Mouse (Mus musculus): Measurements from ENCODE around the gene Olfm1. TPM values are rescaled to one million over a fixed set of nuclear protein-coding genes. Genes with fewer than 3 reads are reported as not detected.

The Olfm1 gene
- polyA plus RNA-seq, 1 experiment: 57.5 TPM

DNA sequence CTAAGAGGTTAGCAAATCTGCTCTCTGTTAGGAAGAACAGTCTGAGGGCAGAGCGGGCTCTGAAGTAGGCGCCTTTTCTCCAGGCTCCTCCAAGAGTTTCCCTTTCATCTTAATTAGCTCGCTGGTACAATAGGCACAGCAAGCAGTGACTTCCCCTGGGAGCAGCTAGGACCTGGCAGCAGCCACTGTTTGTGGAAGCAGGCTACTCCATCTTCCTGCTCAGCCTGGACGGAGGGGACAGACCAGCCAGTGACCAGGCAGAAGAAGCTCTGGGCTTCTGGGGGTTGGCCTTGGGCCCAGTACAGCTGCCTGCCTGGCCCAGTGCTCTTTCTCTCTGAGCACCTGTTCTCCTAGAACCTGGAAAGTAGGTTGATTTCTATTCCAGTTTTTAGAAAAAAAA is 77.8 kb downstream of the Olfm1 start:
- Histone ChIP-seq H3K4me3 (no peak overlapping the region), H3ac (ENCODE audit: control insufficient read depth, insufficient read length) (no peak overlapping the region), H3K79me2 (ENCODE audit: control insufficient read depth, insufficient read depth) (no peaks in the 10 kb centered on the region), H3K27me3 (ENCODE audit: control insufficient read depth, insufficient read depth, insufficient read length) (no peaks in the 10 kb centered on the region), H3K4me2 (ENCODE audit: low read depth) (no peak overlapping the region), H3K36me3 (ENCODE audit: control insufficient read depth, insufficient read depth) (no peaks in the 10 kb centered on the region)
- TF ChIP-seq USF1 (IDR thresholded peaks at IDR 0.05; ENCODE audit: low read depth) (no peak), POLR2A (IDR thresholded peaks at IDR 0.05; ENCODE audit: insufficient read length, low read depth) (no peak), MAX (IDR thresholded peaks at IDR 0.05; ENCODE audit: low read depth) (no peak), POLR2AphosphoS2 (IDR thresholded peaks at IDR 0.05; ENCODE audit: insufficient read length, low read depth) (no peak), CEBPB (IDR thresholded peaks at IDR 0.05; ENCODE audit: insufficient read depth, poor library complexity, severe bottlenecking) (no peak), MYOD1 (IDR thresholded peaks at IDR 0.05; ENCODE audit: control insufficient read depth in 1 of 3, insufficient read length in 2 of 3, low read depth in 2 of 3) (no peak), TCF3 (IDR thresholded peaks at IDR 0.05; ENCODE audit: insufficient read length, low read depth) (no peak), E2F4 (IDR thresholded peaks at IDR 0.05; ENCODE audit: insufficient read depth) (no peak)

- Histone ChIP-seq H3K4me2 (ENCODE audit: low read depth) (no peak overlapping the region), H3ac (ENCODE audit: control insufficient read depth, insufficient read length) (no peak overlapping the region), H3K4me3 (no peak overlapping the region), H3K36me3 (ENCODE audit: control insufficient read depth, insufficient read depth) (no peaks in the 10 kb centered on the region), H3K27me3 (ENCODE audit: control insufficient read depth, insufficient read depth, insufficient read length) (no peaks in the 10 kb centered on the region), H3K79me2 (ENCODE audit: control insufficient read depth, insufficient read depth) (no peaks in the 10 kb centered on the region)
- TF ChIP-seq TCF3 (IDR thresholded peaks at IDR 0.05; ENCODE audit: insufficient read length, low read depth) (no peak), SRF (IDR thresholded peaks at IDR 0.05; ENCODE audit: control insufficient read depth, insufficient read length, low read depth) (no peak), CEBPB (IDR thresholded peaks at IDR 0.05; ENCODE audit: insufficient read depth, poor library complexity, severe bottlenecking) (no peak), E2F4 (IDR thresholded peaks at IDR 0.05; ENCODE audit: insufficient read depth) (no peak), MYOD1 (IDR thresholded peaks at IDR 0.05; ENCODE audit: control insufficient read depth in 1 of 3, insufficient read length in 2 of 3, low read depth in 2 of 3) (no peak), POLR2AphosphoS2 (IDR thresholded peaks at IDR 0.05; ENCODE audit: insufficient read length, low read depth) (no peak), MYOG (IDR thresholded peaks at IDR 0.05; ENCODE audit: control insufficient read depth in 1 of 3, insufficient read depth in 1 of 3, insufficient read length in 2 of 3, low read depth in 2 of 3) (no peak), USF1 (IDR thresholded peaks at IDR 0.05; ENCODE audit: low read depth) (no peak), TCF12 (IDR thresholded peaks at IDR 0.05; ENCODE audit: insufficient read depth, poor library complexity, severe bottlenecking) (no peak)
Observed at GRCm38 (mm10) chr2:28272218-28272965, 79.6 kb downstream of the Olfm1 start.

- TF ChIP-seq SRF (IDR thresholded peaks at IDR 0.05; ENCODE audit: control insufficient read depth, insufficient read length, low read depth): no peak
- no peak for TF ChIP-seq POLR2A (IDR thresholded peaks at IDR 0.05; ENCODE audit: insufficient read length, low read depth)
- no peak for TF ChIP-seq USF1 (IDR thresholded peaks at IDR 0.05; ENCODE audit: low read depth)
- TF ChIP-seq CEBPB (IDR thresholded peaks at IDR 0.05; ENCODE audit: insufficient read depth, poor library complexity, severe bottlenecking): no peak
- TF ChIP-seq POLR2AphosphoS2 (IDR thresholded peaks at IDR 0.05; ENCODE audit: insufficient read length, low read depth): no peak
- TF ChIP-seq MYOD1 (IDR thresholded peaks at IDR 0.05; ENCODE audit: control insufficient read depth in 1 of 3, insufficient read length in 2 of 3, low read depth in 2 of 3): no peak
- TF ChIP-seq MYOG (IDR thresholded peaks at IDR 0.05; ENCODE audit: control insufficient read depth in 1 of 3, insufficient read depth in 1 of 3, insufficient read length in 2 of 3, low read depth in 2 of 3): no peak
- no peak for TF ChIP-seq E2F4 (IDR thresholded peaks at IDR 0.05; ENCODE audit: insufficient read depth)
- no peak for TF ChIP-seq TCF3 (IDR thresholded peaks at IDR 0.05; ENCODE audit: insufficient read length, low read depth)
- TF ChIP-seq REST (IDR thresholded peaks at IDR 0.05; ENCODE audit: insufficient read depth, insufficient read length): no peak
- TF ChIP-seq MAX (IDR thresholded peaks at IDR 0.05; ENCODE audit: low read depth): no peak
- no peak for TF ChIP-seq TCF12 (IDR thresholded peaks at IDR 0.05; ENCODE audit: insufficient read depth, poor library complexity, severe bottlenecking)
- Histone ChIP-seq H3K36me3 (ENCODE audit: control insufficient read depth, insufficient read depth) (no peaks in the 10 kb centered on the region), H3K79me2 (ENCODE audit: control insufficient read depth, insufficient read depth) (no peaks in the 10 kb centered on the region), H3ac (ENCODE audit: control insufficient read depth, insufficient read length) (no peak overlapping the region), H3K4me2 (ENCODE audit: low read depth) (no peak overlapping the region), H3K4me3 (no peak overlapping the region), H3K27me3 (ENCODE audit: control insufficient read depth, insufficient read depth, insufficient read length) (no peaks in the 10 kb centered on the region)
Observed at GRCm38 (mm10) chr2:28274006-28274405, 81.2 kb downstream of the Olfm1 start.

DNA sequence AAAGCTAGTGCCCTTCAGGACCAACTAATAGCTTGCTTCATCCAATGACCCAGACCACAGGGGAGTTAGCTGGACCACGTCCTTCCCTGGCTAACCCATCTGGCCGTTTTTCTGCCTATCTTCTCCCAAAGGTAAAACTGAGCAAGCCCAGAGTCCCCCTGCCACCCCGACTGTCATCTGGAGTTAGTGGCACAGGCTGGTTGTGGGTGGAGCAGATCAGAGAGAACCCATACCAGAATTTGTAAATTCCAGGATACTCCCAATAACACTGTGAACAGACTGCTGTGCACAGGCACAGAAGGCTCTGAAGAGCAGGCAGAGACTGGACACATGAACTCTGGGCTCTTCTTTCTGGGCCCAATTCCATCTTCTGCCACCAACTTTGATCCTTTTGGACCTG is 82.6 kb downstream of the Olfm1 start:
- Histone ChIP-seq H3K27me3 (ENCODE audit: control insufficient read depth, insufficient read depth, insufficient read length) (no peaks in the 10 kb centered on the region), H3ac (ENCODE audit: control insufficient read depth, insufficient read length) (no peak overlapping the region), H3K79me2 (ENCODE audit: control insufficient read depth, insufficient read depth) (no peaks in the 10 kb centered on the region), H3K4me3 (no peak overlapping the region), H3K36me3 (ENCODE audit: control insufficient read depth, insufficient read depth) (no peaks in the 10 kb centered on the region), H3K4me2 (ENCODE audit: low read depth) (no peak overlapping the region)
- TF ChIP-seq MAX (IDR thresholded peaks at IDR 0.05; ENCODE audit: low read depth): no peak
- TF ChIP-seq POLR2A (IDR thresholded peaks at IDR 0.05; ENCODE audit: insufficient read length, low read depth): no peak
- TF ChIP-seq TCF3 (IDR thresholded peaks at IDR 0.05; ENCODE audit: insufficient read length, low read depth): no peak
- no peak for TF ChIP-seq SRF (IDR thresholded peaks at IDR 0.05; ENCODE audit: control insufficient read depth, insufficient read length, low read depth)
- no peak for TF ChIP-seq POLR2AphosphoS2 (IDR thresholded peaks at IDR 0.05; ENCODE audit: insufficient read length, low read depth)
- no peak for TF ChIP-seq TCF12 (IDR thresholded peaks at IDR 0.05; ENCODE audit: insufficient read depth, poor library complexity, severe bottlenecking)
- no peak for TF ChIP-seq USF1 (IDR thresholded peaks at IDR 0.05; ENCODE audit: low read depth)
- TF ChIP-seq MYOG (IDR thresholded peaks at IDR 0.05; ENCODE audit: control insufficient read depth in 1 of 3, insufficient read depth in 1 of 3, insufficient read length in 2 of 3, low read depth in 2 of 3): no peak
- no peak for TF ChIP-seq REST (IDR thresholded peaks at IDR 0.05; ENCODE audit: insufficient read depth, insufficient read length)
- TF ChIP-seq MYOD1 (IDR thresholded peaks at IDR 0.05; ENCODE audit: control insufficient read depth in 1 of 3, insufficient read length in 2 of 3, low read depth in 2 of 3): no peak
- no peak for TF ChIP-seq E2F4 (IDR thresholded peaks at IDR 0.05; ENCODE audit: insufficient read depth)
